Mouse (Mus musculus): ENCODE measurements around the gene Med13l. TPM values are rescaled to one million over a fixed set of nuclear protein-coding genes. Genes with fewer than 3 reads are reported as not detected.
A peak's percentile ranks its signal among the peaks of the same experiment; 100 is the strongest.

Gene Med13l
- total RNA-seq, 4 experiments from 2014 or later = 91.8 to 110 (median 101) TPM

DNA sequence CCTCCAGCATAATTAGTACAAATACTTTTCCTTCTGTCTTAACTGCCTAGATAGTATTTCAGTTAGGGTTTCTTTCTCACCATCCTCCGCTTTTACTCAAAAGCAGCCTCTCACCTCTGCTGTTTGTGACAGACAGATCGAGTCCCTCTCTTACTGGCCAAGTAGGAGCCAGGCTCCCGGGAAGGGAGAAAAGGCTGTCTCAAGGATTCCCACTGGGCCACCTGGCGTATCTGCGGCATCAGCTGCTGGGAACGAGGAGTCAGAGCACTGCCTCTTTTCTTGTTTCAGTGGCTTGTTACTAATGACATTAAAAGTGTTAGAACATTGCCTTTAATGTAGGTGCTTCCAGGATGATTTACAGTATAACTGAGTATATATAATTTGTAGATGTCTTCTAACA is 164.9 kb downstream of the Med13l start:
- no peak for DNase-seq (ENCODE audit: low spot score in 2 of 2)

DNA sequence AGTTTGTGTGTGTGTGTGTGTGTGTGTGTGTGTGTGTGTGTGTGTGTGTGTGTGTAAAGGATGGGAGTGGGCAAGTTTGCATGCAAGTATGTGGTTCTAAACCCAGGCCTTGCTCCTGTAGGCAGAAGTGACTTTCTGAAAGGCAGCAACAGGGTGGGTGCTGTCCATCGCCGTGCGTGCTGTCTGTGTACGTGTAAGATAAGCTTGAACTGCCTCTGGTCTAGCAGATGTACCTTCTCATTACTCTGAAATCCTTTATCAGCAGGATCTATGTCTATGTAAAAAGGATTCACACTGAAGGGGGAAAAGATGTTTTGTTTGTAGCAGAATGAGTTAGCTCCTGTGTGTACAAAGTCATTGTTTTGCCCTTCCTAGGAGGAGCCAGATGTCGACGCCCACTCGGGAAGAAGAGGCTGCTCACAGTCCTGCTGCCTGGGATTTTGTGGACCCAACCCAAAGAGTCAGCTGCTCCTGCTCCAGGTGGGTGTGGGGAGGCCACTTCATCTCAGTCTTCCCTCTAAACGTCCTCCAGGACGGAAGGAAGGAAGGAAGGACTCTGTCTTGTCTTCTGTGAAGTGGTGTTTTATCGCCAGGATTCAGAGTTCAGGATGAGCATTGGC is 165.5 kb downstream of the Med13l start:
- no peak for DNase-seq (ENCODE audit: low spot score in 2 of 2)

DNA sequence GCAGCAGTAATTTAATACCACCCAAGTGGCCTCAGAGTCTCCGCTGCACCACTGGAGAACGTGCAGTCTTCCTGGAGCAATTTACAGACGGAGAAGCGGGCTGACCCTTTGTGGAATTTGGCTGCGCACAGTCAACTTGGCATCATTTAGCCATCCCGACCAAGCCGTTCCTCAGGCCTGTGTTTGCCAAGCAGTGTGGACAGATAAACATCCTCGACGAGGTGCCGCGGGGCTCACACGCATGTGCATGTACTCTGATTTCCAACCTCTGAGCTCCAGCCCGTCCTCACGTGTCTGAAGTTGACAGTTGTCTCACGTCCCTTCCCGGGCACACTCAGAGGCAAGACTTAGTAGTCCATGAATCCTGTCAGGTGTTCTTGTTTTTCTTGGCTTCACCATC is 166.9 kb downstream of the Med13l start:
- DNase-seq (ENCODE audit: low spot score in 2 of 2) = no peak

DNA sequence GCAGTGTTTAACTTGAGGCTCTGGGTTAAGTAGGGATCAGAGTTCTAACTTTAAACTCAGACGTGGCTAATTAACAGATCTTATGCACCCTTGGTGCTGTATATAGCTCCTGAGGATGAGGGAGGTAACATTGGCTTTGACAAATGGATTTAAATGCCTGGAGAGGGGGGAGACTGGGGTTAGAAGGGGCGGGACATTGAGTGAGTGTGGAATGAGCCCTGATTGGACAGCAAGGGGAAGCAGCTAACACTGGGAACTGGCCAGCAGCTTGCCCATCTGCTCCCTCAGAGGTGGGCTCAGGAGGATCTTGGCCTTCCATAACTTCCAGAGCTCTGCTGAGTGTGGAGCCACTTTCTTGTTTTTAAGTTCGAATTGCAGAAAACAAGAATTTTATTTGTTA is 171.7 kb downstream of the Med13l start:
- no peak for DNase-seq (ENCODE audit: low spot score in 2 of 2)

DNA sequence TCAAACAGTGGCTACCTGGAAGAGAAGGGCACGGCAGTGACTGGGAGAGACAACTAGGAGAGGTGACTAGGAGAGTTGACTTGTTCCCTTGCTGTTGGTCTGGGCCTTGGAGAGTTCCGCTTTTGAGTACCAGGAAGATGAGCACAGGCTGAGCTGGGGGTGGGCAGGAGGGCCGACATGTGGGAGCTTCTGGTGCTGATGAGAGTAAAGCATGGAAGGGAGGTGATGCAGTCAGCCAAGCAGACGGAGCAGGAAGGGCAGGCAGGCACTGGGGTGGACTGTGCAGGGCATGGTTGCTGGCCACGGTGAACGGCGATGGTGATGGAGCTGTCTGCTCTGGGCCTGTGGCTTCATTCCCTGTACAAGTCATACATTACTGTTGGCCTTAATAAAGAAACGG is 172.2 kb downstream of the Med13l start:
- no peak for DNase-seq (ENCODE audit: low spot score in 2 of 2)

DNA sequence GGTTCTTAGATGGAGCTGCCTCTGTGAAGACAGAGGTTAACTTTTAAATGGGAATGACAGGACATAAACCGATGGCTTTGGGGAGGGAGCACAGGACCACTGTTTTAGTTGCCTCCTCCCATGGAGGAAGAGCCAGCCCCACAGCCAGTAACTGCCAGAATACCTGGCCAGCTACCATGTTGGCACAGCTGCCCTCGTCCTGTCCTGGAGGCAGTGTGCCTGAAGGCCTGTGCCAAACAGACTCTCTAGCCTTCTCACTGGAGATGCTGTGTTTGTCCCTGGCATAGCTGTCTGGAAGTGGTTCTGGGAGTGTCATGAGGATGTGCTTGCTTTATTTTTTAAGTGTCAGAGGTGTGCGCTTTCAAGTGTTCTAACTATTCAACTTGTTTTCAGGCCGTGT is 173.1 kb downstream of the Med13l start:
- no peak for DNase-seq (ENCODE audit: low spot score in 2 of 2)

DNA sequence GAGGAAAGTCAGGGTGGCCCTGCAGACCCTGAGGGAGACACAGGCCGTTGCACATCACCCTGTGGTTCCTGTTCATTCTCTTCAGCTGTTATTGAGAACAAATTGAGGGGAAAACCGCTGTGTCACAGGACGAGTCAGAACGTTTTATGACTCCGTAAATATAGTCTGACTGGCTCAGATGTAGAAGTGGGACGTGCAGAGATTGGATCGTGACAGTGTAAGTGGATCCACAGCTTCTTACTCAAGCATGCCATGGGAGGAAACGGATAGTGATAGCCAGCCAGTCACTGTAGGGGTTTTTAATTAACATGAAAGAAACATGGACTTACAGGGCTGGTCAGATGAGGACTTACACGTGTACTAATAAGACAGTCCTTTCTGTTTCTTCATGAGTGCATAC is 174.0 kb downstream of the Med13l start:
- no peak for DNase-seq (ENCODE audit: low spot score in 2 of 2)

DNA sequence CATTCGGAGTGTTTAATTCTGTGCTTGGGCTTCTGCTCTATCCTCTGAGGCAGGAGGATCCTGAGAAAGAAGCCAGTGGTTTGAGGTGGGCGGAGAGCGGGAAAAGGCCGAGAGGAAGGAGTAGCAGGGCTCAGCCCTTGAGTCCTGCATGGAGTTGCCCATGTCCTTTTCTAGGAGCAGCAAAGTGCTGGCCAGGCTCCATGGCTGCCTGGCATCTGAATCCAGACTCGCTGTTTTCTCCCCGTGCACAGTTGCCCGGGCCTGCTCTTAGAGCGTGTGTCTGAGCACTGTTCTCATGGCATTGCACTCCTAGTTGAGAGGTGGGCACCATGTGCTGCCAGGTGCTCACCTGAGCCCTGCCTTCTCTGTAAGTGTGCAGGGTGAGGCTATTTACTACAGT is 175.3 kb downstream of the Med13l start:
- DNase-seq (ENCODE audit: low spot score in 2 of 2) = no peak

DNA sequence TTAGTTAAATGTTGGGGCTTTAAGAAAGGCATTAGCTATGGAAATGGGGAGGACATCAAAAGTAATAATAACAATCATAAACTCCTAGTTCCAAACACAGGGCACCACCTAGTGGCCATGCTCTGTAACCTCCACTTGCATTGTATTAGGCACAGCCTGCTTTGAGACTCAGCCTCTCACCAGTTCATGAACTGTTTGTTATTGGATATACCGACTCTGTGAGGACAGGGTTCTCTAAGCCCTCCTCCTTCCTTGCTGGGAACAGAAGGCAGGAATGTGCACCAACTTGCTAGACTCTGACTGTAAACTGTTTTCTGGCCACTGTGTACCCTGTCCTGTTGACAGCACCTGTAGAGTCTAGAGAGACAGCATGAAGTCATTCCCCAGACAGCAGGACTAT is 177.1 kb downstream of the Med13l start:
- DNase-seq (ENCODE audit: low spot score in 2 of 2) = no peak

DNA sequence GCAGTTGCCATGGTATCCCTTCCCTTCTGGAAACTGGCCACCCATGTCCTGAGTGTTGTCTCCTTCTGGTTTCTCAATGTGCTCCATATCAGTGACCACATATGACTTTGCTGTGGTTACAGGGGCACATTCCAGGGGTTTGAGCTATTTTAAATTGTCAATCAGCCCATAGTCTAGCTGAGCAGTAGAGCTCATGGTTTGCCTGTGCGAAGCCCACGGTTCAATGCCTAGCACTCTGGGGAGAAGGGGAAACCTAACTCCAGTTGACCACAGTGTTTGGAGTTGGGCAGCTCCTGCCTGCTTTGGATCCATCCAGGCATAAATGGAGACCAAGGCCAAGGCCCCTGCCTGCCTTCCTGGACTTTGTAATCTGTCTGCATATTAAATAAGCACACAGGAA is 182.6 kb downstream of the Med13l start:
- no peak for DNase-seq (ENCODE audit: low spot score in 2 of 2)

DNA sequence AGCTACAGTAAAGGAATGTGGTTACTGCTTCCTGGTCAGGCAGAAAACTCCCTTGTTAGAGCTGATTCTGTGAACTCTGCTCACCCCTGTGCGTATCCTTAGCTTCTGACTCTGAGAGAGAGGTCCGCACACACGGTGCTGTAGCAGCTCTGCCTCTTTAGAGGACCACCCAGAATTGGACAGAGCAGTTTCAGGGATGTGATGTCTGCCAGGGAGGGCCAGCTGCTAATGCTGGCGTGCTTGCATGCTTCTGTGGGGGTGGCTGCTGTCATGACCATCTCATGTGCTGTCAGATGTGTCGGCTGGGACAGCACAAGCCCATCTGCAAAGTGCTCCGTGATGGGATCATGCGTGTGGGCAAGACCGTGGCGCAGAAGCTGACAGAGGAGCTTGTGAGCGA is 186.5 kb downstream of the Med13l start:
- DNase-seq (ENCODE audit: low spot score in 2 of 2) = no peak

DNA sequence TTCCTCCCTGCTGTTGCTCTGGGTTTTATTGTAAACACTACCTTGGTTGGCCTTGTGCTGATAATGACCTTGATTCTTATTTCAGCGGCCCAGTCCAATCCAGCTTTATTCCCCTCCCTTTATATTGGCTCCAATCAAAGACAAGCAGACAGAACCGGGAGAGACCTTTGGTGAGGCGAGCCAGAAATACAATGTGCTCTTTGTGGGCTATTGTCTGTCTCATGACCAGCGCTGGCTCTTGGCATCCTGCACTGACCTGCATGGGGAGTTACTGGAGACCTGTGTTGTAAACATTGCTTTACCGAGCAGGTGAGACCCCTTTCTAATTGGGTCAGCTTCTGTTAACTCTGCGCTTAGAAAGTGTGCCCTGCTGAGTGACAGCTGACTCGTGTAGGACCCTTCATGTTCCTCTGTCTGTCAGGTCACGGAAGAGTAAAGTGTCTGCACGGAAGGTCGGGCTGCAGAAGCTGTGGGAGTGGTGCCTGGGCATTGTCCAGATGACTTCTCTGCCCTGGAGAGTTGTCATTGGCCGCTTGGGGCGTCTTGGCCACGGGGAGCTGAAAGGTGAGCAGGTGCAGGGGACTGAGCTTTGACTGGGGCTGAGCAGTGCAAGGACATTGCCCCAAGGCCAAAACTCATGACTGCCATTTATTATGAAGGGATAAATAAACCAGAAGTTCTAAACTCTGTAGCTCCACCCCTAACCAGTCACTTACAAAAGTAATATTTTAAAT is 191.1 kb downstream of the Med13l start:
- no peak for DNase-seq (ENCODE audit: low spot score in 2 of 2)

DNA sequence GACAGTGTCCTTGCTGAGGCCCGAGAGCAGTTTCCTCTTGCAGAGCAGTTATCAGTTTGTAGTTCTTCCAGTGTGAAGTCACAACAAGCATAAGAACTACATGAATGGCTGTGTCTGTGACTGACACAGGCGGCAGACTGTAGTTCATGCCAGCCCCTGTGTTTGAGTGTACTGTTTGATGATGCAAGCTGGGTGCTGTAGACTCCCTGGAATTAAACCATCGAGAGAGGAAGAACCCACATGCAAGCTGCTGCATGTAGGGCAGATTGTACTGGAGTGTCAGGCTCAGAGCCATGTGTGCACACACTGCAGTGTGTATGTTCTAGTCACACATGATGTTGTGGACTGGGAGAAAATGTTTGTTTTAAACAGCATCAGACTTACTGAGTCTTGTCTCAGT is 192.4 kb downstream of the Med13l start:
- no peak for DNase-seq (ENCODE audit: low spot score in 2 of 2)

DNA sequence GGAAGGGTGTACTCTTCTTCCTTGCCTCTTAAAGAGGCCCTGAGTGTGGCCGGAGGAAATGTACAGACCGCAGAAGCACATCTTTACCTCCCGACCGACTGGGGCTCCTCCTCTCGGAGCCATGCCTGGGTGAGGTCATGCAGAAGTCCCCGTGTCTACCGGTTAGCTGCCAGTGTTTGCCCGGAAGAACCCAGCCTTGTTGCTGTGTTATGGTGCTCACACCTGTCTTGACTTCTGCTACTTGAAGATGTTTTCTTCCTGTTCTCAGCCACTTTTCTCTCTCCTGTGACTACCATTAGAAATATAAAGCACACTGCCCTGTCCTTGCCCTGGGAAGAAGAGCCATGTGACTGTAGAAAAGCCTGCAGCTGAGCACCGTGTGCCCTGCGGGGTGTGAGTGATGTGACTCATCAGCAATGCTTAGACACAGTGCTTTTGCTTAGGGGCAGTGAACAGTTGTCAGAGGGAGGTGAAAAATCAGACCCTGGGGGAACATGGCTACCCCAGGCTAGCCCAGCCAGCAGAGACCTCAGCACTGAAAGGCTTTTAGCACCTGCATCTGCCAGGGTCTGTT is 193.1 kb downstream of the Med13l start:
- no peak for DNase-seq (ENCODE audit: low spot score in 2 of 2)

DNA sequence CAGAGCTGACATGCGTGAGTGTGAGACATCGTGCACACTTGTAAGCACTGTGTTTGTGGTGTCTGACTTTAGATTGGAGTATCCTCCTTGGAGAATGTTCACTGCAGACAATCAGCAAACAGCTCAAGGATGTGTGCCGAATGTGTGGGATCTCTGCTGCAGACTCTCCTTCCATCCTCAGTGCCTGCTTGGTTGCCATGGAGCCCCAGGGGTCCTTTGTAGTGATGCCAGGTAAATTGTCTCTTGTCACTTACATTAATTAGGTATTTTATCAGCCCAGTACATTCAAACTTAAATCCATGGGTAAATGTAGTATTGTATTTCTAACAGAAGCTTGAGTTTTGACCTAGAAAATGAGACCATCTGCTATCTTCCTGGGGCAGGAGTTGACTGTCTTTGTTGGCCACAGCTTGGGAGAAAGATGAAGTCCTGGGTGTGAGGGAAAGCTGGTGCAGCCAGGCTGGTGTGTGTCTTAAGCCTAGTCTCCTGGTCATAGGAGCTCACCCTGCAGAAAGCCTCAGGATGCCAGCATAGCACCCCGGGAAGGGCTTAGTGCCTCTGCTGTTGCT is 193.8 kb downstream of the Med13l start:
- no peak for DNase-seq (ENCODE audit: low spot score in 2 of 2)

DNA sequence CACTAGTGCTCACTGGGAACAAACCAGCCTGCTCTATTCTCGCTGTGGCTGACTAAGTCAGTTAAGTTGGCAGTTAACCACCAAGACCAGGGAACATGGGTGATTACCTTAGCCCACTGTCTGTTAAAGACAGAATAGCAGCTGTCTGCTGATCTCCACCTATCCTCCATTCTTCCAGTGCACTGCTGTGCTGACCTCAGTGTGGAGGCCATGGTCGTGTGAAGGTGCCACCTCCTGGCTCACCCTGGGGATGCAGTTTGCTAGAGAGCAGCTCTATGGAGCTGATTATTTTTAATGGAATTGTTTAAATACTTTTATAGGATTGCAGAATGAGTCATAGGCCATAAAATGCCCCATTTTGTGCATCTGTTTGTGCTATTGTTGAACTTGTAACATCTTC is 195.6 kb downstream of the Med13l start:
- no peak for DNase-seq (ENCODE audit: low spot score in 2 of 2)

DNA sequence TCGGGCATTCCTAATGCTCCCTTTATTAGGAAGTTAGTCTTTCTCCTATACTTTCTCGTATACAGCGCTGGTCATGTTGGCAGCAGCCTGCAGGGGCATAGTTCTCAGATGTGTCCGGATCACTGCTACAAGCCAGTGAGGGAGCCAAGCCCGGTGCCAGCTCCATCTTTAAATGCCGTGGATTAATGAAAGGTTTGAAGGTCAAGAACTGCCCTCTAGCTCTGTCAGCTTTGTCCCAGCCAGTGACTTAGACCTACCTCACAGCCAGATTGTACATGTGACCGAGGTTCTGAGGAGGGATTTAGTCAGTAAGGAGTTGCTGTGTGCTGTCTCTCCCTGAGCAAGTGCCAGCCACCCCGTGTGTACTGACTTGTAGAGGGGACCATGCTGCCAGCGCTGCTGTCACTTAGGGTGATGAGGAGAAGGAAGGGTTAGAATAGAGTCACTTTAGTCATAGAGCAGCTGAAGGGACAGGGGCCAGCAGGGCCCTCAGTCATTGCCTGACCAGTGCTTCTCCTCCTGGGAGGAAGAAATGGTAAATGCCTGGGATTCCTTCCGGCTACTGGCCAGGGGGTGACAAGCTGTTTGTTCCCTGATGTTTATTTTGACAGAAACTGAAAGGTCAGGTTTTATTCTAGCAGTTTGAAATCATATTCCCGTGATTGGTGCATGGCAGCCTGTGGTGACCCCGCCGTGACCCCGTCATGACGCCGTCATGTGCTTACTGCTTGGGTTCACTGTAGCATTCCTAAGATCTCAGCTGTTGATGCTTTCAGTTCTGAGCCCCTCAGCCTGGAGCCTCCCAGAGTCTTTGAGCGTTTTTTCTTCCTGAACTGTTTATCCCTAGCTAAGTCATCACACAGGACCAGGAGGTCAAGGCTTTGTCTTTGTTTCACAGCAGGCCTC is 197.2 kb downstream of the Med13l start:
- no peak for DNase-seq (ENCODE audit: low spot score in 2 of 2)

DNA sequence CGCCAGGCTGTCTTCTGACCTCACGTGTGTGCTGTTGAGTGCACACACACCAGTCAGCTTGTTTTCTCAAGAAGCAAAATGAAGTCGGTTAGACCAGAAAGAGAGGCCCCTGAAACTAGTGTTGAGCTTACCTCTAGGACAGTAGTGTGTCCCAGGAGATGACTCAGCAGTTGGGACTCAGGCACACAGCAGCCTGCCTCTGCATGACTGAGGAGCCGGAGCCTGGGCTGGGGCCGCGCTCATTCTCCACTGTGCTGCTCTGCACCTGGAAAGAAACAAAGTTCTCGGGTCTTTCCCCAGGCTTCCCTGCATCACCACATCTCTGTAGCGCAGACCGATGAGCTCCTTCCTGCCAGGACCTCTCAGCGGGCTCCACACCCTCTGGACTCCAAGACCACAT is 200.5 kb downstream of the Med13l start:
- no peak for DNase-seq (ENCODE audit: low spot score in 2 of 2)

DNA sequence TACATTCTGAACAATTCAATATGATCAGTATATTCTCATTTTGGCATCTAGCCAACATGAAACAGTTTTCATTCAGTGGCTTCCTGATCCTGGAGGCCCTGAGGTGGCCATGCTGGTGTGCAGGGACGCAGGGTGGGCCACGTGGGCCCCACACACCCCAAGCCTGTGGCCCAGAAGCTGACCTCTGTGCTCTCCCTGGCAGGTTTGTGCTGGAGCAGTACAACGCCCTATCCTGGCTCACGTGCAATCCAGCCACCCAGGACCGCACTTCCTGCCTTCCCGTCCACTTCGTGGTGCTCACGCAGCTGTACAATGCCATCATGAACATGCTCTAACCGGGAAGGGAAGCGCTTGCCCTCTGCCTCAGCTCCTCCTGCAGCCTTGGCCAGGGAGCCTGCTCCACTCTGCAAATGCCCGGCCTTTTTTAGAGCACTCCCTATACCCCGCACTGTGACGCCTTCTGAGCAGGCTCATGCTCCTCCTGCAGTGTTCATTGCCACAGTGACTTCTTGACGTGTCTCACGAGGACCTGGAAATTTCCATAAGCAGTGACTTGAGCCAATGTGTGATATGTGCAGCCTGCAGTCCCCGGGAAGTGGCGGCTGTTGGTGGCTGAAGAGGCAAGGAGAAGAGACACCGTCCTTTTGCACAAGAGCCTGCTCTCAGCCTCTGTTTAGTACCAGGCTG is 202.2 kb downstream of the Med13l start:
- DNase-seq (ENCODE audit: low spot score in 2 of 2) = peak in 1 of 2 experiments; percentile 41

DNA sequence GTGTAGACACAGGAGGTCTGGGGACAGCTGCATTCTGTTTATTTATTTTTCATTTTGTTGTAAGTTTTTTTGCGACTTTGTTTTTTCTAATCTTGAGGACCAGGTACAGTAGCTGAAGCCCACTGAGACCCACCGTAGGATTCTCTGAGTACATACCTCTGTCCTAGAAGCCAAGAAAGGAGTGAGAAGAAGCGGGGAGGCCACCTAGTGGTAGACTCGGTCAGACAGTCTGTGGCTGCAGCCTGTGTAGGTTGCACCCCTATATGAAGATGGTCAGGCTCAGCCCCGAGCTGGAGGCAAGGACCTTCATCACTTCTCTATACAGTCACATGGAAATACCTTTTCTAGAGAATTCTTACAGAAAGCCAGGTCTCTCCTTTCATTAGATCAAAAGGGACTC is 202.9 kb downstream of the Med13l start:
- DNase-seq (ENCODE audit: low spot score in 2 of 2) = no peak

DNA sequence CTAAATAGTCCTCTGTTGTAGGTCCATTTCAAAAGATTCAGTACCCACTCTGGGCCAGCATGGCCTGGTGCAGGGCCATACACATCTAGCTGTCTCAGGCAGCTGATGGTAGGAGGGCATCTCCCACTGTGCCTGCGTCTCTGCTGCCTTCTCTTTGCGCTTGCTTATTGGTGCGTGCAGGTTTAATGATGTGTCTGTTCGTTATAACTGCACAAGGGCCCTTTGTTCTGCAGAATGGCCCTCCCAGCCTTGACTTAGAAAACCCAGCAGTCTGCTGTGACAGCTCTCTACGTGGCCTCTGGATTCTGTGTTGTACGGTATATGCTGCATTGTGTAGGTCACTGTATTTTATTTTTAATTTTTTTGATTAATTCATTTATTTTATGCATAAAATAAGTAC is 208.7 kb downstream of the Med13l start:
- DNase-seq (ENCODE audit: low spot score in 2 of 2) = no peak

All from left cerebral cortex, adult 8-10 months (tissue).